Mouse (Mus musculus): Measurements from ENCODE around the gene Ceacam16. TPM values are rescaled to one million over a fixed set of nuclear protein-coding genes. Genes with fewer than 3 reads are reported as not detected.

Gene Ceacam16
- total and polyA plus RNA-seq, 3 experiments = 1.1 to 7.7 (median 3.2) TPM

DNA sequence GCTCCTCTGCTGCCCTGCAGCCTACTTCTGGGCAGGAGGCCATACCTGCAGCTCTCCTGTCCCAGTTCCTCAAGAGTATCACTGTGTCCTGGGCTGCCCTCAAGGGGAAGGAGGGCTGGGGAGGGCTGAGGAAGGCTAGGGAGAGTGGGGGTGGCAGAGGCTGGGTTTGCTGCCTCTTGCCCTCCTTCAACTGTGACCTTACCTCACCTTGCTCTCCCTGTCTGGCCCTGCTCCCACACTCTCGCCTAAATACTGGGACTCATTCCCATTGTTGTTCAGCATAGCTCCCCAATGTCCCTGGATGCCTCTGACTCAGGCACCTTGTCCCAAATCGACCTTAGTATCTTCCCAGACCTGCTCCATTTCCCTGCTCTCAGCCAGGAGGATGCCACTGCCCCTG, 3.1 kb upstream of the Ceacam16 start:
- H3K4me1 ChIP-seq (ENCODE audit: control insufficient read depth in 1 of 2, insufficient read depth in 2 of 2) = peaks cover 5 to 41% of the 10 kb centered on the region in 2 experiments
- no peak overlapping the region for H3K4me2 ChIP-seq (ENCODE audit: insufficient read depth, low read depth, poor library complexity, severe bottlenecking)
- H3K79me2 ChIP-seq (replicated peaks; ENCODE audit: control insufficient read depth, extremely low read depth, insufficient read depth, poor library complexity, severe bottlenecking) = no peaks in the 10 kb centered on the region
- TF ChIP-seq ZMIZ1 (IDR thresholded peaks at IDR 0.05; ENCODE audit: low read depth, low read length) (no peak), ELF1 (IDR thresholded peaks at IDR 0.05; ENCODE audit: low read depth, low read length) (no peak), JUN (IDR thresholded peaks at IDR 0.05; ENCODE audit: insufficient read depth, low read depth, low read length) (no peak), MAZ (IDR thresholded peaks at IDR 0.05; ENCODE audit: low read depth, low read length) (no peak), RCOR1 (conservative IDR thresholded peaks at IDR 0.05; ENCODE audit: low read depth, low read length) (no peak), GABPA (IDR thresholded peaks at IDR 0.05; ENCODE audit: insufficient replicate concordance, low read depth, low read length) (no peak), CHD2 (IDR thresholded peaks at IDR 0.05; ENCODE audit: low read length) (no peak), USF2 (conservative IDR thresholded peaks at IDR 0.05; ENCODE audit: low read depth, low read length) (no peak), USF1 (IDR thresholded peaks at IDR 0.05; ENCODE audit: low read depth, low read length) (no peak), POLR2AphosphoS2 (IDR thresholded peaks at IDR 0.05; ENCODE audit: low read depth, low read length) (no peak), SIN3A (IDR thresholded peaks at IDR 0.05; ENCODE audit: low read length) (no peak), POLR2A (IDR thresholded peaks at IDR 0.05; ENCODE audit: low read depth, low read length) (no peak), UBTF (IDR thresholded peaks at IDR 0.05; ENCODE audit: low read depth, low read length) (no peak), RAD21 (IDR thresholded peaks at IDR 0.05; ENCODE audit: low read depth, low read length) (no peak), MYC (IDR thresholded peaks at IDR 0.05; ENCODE audit: low read depth, low read length) (no peak)
- no peaks in the 10 kb centered on the region for H3K27me3 ChIP-seq (replicated peaks)
- H3K9me3 ChIP-seq (replicated peaks; ENCODE audit: low read length) = no peaks in the 10 kb centered on the region
- in situ Hi-C loops (cut with MboI; ENCODE audit: low pct_ligation_motif_present, low pct_unique_long_range_greater_than_20kb, low sequenced_read_pairs) (loop anchor here (25.0 kb wide), 1 partner anchor 452 kb away; the partner anchor contains the start of genes Ckm and Klc3), dilution Hi-C loops (cut with MboI; ENCODE audit: extremely low pct_ligation_motif_present, extremely low pct_unique_long_range_greater_than_20kb, low sequenced_read_pairs) (no loop called here)
- no peak overlapping the region for H3K27ac ChIP-seq (ENCODE audit: insufficient read depth, low read depth)
- H3K36me3 ChIP-seq (replicated peaks in 1 of 2; ENCODE audit: control insufficient read depth in 1 of 2, insufficient read depth in 1 of 2, low read length in 1 of 2) = peaks cover 0 to 52% of the 10 kb centered on the region in 2 experiments
- DNase-seq (ENCODE audit: extremely low read depth) = no peak
- no peak overlapping the region for H3K9ac ChIP-seq (ENCODE audit: insufficient read depth, low read depth)
- H3K4me3 ChIP-seq (replicated peaks in 1 of 3; ENCODE audit: low read depth in 2 of 3, low read length in 2 of 3, poor library complexity in 1 of 3) = no peak overlapping the region

DNA sequence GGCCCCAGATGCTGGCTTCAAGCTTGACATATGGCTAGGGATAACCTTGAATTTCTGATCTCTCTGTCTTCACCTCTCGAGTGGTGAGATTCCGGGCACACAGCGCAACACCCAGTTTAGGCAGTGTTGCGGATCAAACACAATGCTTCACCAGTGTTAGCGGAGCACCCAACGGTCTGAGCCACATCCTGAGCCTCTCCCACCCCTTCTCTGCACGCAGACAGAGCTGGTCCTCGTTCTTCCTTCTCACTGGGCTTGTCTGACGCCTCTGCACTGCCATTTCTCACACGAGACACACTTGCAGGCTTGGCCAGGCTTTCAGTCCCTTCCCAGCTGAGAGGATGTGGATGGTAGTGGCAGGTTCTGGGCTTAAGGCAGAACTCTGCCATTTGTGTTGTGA, 1.4 kb downstream of the Ceacam16 start:
- Histone ChIP-seq H3K4me3 (replicated peaks in 1 of 3; ENCODE audit: low read depth in 2 of 3, low read length in 2 of 3, poor library complexity in 1 of 3) (no peak overlapping the region), H3K79me2 (replicated peaks; ENCODE audit: control insufficient read depth, extremely low read depth, insufficient read depth, poor library complexity, severe bottlenecking) (no peaks in the 10 kb centered on the region), H3K9me3 (replicated peaks; ENCODE audit: low read length) (no peaks in the 10 kb centered on the region), H3K4me2 (ENCODE audit: insufficient read depth, low read depth, poor library complexity, severe bottlenecking) (no peak overlapping the region), H3K27me3 (replicated peaks) (no peaks in the 10 kb centered on the region), H3K4me1 (ENCODE audit: control insufficient read depth in 1 of 2, insufficient read depth in 2 of 2) (peaks cover 17 to 22% of the 10 kb centered on the region in 2 experiments), H3K9ac (ENCODE audit: insufficient read depth, low read depth) (no peak overlapping the region), H3K27ac (ENCODE audit: insufficient read depth, low read depth) (no peak overlapping the region), H3K36me3 (replicated peaks in 1 of 2; ENCODE audit: control insufficient read depth in 1 of 2, insufficient read depth in 1 of 2, low read length in 1 of 2) (peaks cover 2 to 66% of the 10 kb centered on the region in 2 experiments)
- dilution Hi-C loops (cut with MboI; ENCODE audit: extremely low pct_ligation_motif_present, extremely low pct_unique_long_range_greater_than_20kb, low sequenced_read_pairs) (no loop called here), in situ Hi-C loops (cut with MboI; ENCODE audit: low pct_ligation_motif_present, low pct_unique_long_range_greater_than_20kb, low sequenced_read_pairs) (loop anchor here (25.0 kb wide), 1 partner anchor 447 kb away; the partner anchor contains the start of genes Ckm and Klc3)
- TF ChIP-seq ZC3H11A (IDR thresholded peaks at IDR 0.05; ENCODE audit: low read depth, low read length) (no peak), RCOR1 (conservative IDR thresholded peaks at IDR 0.05; ENCODE audit: low read depth, low read length) (no peak), USF1 (IDR thresholded peaks at IDR 0.05; ENCODE audit: low read depth, low read length) (no peak), RAD21 (IDR thresholded peaks at IDR 0.05; ENCODE audit: low read depth, low read length) (no peak)
- DNase-seq (ENCODE audit: extremely low read depth) = no peak
